Mouse (Mus musculus) kidney, embryonic 14.5 days (tissue): ENCODE results near the gene Nav2. TPM values are rescaled to one million over a fixed set of nuclear protein-coding genes. Genes with fewer than 3 reads are reported as not detected.

Source experiments
- ATAC-seq: fragments of 200-750 bp; cut with Nextera tagmentation; 2 replicates; pipeline ENCODE4 v1.8.0; 2017; ENCODE audit warnings: moderate number of reproducible peaks, mild to moderate bottlenecking, moderate TSS enrichment, moderate library complexity; ENCODE audit not compliant: low FRiP score, low TSS enrichment
- H3K27ac ChIP-seq: fragments of 300-500 bp; sonication (generic); 2 replicates; pipeline ENCODE4 v1.5.1; 2014; ENCODE audit warnings: low read depth, mild to moderate bottlenecking, low read length, moderate library complexity, mixed read lengths
- H3K27me3 ChIP-seq: fragments of 300-500 bp; sonication (generic); 2 replicates; pipeline ENCODE4 v1.6.1; 2014; ENCODE audit warnings: mild to moderate bottlenecking, low read length; ENCODE audit not compliant: control insufficient read depth, insufficient read depth
- H3K36me3 ChIP-seq: fragments of 300-500 bp; sonication (generic); 2 replicates; pipeline ENCODE4 v1.6.1; 2014; ENCODE audit warnings: low read length, mixed read lengths; ENCODE audit not compliant: control insufficient read depth, insufficient read depth
- H3K4me1 ChIP-seq: fragments of 300-500 bp; sonication (generic); 2 replicates; pipeline ENCODE4 v1.6.1; 2014; ENCODE audit warnings: low read length, mixed read lengths; ENCODE audit not compliant: control insufficient read depth, insufficient read depth
- H3K4me2 ChIP-seq: fragments of 300-500 bp; sonication (generic); replicated peaks from 2 replicates; pipeline ENCODE4 v1.6.1; 2014; ENCODE audit warnings: low read depth, mild to moderate bottlenecking, low read length
- H3K4me3 ChIP-seq: fragments of 300-500 bp; sonication (generic); 2 replicates; pipeline ENCODE4 v1.5.1; 2014; ENCODE audit warnings: mild to moderate bottlenecking, low read length
- H3K9ac ChIP-seq: fragments of 300-500 bp; sonication (generic); 2 replicates; pipeline ENCODE4 v1.6.1; 2014; ENCODE audit warnings: low read depth, mild to moderate bottlenecking, low read length, moderate library complexity
- H3K9me3 ChIP-seq: fragments of 300-500 bp; sonication (generic); 2 replicates; pipeline ENCODE4 v1.6.1; 2016; ENCODE audit warnings: low read length; ENCODE audit not compliant: control insufficient read depth
- WGBS: fragments of 180-500 bp; shearing (Covaris S2); extraction: QIAGEN DNeasy Blood & Tissue Kit; methylation state at CpG from one replicate; pipeline ENCODE4 v1.1.7; 2014; 5-methylcytosine and 5-hydroxymethylcytosine counted together
- polyA plus RNA-seq: library from polyadenylated mRNA; unstranded; fragments of >200 nt; fragmentation: Nextera tagmentation; extraction: Ambion mirVana; gene quantifications from 2 replicates; pipeline ENCODE4 v1.2.1, GENCODE M21; 2014

Nav2 gene
- polyA plus RNA-seq, 1 experiment from 2014 or later = 49.2 TPM

GRCm38 (mm10) chr7:49490814-49491213 lies 582.3 kb downstream of the Nav2 start:
- WGBS = 71% methylated on average over 10 of the region's 10 CpGs
- no peaks in the 10 kb centered on the region for H3K9me3 ChIP-seq
- no peak for ATAC-seq
- no peak overlapping the region for H3K4me3 ChIP-seq
- no peaks in the 10 kb centered on the region for H3K27me3 ChIP-seq
- peaks cover 36% of the 10 kb centered on the region for H3K4me1 ChIP-seq
- H3K27ac ChIP-seq = no peak overlapping the region
- H3K4me2 ChIP-seq = no peak overlapping the region
- H3K36me3 ChIP-seq = peaks cover 4% of the 10 kb centered on the region; the same call in 1 of the 2 replicates
- H3K9ac ChIP-seq = no peak overlapping the region

- H3K36me3 ChIP-seq = peaks cover 4% of the 10 kb centered on the region; the same call in 1 of the 2 replicates
- no peaks in the 10 kb centered on the region for H3K9me3 ChIP-seq
- H3K4me1 ChIP-seq = peaks cover 47% of the 10 kb centered on the region
- H3K27me3 ChIP-seq = no peaks in the 10 kb centered on the region
- no peak overlapping the region for H3K27ac ChIP-seq
- no peak overlapping the region for H3K4me2 ChIP-seq
- no peak overlapping the region for H3K4me3 ChIP-seq
- no peak overlapping the region for H3K9ac ChIP-seq
- ATAC-seq = no peak
These were observed 584.1 kb downstream of the Nav2 start for GRCm38 (mm10) chr7:49492622-49493021.

GRCm38 (mm10) chr7:49493210-49493609 lies 584.7 kb downstream of the Nav2 start:
- 92% methylated on average over 4 of the region's 4 CpGs for WGBS
- H3K27me3 ChIP-seq = no peaks in the 10 kb centered on the region
- H3K36me3 ChIP-seq = peaks cover 4% of the 10 kb centered on the region; the same call in 1 of the 2 replicates
- no peak for ATAC-seq
- H3K4me2 ChIP-seq = no peak overlapping the region
- no peak overlapping the region for H3K9ac ChIP-seq
- no peak overlapping the region for H3K27ac ChIP-seq
- H3K9me3 ChIP-seq = no peaks in the 10 kb centered on the region
- H3K4me1 ChIP-seq = peaks cover 41% of the 10 kb centered on the region
- no peak overlapping the region for H3K4me3 ChIP-seq

GRCm38 (mm10) chr7:49494654-49495053 lies 586.1 kb downstream of the Nav2 start:
- no peak overlapping the region for H3K9ac ChIP-seq
- WGBS = 79% methylated on average over 6 of the region's 6 CpGs
- ATAC-seq = no peak

GRCm38 (mm10) chr7:49496111-49496510 lies 587.6 kb downstream of the Nav2 start:
- 25% methylated on average over 11 of the region's 11 CpGs for WGBS
- no peak overlapping the region for H3K4me3 ChIP-seq
- no peaks in the 10 kb centered on the region for H3K9me3 ChIP-seq
- no peak overlapping the region for H3K9ac ChIP-seq
- peaks cover 4% of the 10 kb centered on the region; the same call in 1 of the 2 replicates for H3K36me3 ChIP-seq
- ATAC-seq = no peak
- H3K4me2 ChIP-seq = no peak overlapping the region
- peak overlapping the region; percentile 0; the same call in 1 of the 2 replicates for H3K27ac ChIP-seq
- H3K27me3 ChIP-seq = no peaks in the 10 kb centered on the region
- peaks cover 28% of the 10 kb centered on the region for H3K4me1 ChIP-seq

More at GRCm38 (mm10) chr7:49494654-49495053, 586.1 kb downstream of the Nav2 start:
- no peaks in the 10 kb centered on the region for H3K27me3 ChIP-seq
- no peak overlapping the region for H3K27ac ChIP-seq
- H3K4me3 ChIP-seq = no peak overlapping the region
- H3K4me1 ChIP-seq = peaks cover 28% of the 10 kb centered on the region
- peaks cover 4% of the 10 kb centered on the region; the same call in 1 of the 2 replicates for H3K36me3 ChIP-seq
- H3K9me3 ChIP-seq = no peaks in the 10 kb centered on the region
- no peak overlapping the region for H3K4me2 ChIP-seq

- H3K27ac ChIP-seq = peak overlapping the region; percentile 0
- H3K36me3 ChIP-seq = no peaks in the 10 kb centered on the region; the same call in 1 of the 2 replicates
- H3K4me1 ChIP-seq = peaks cover 28% of the 10 kb centered on the region
- peak overlapping the region; percentile 5; the same call in 1 of the 2 replicates for H3K4me3 ChIP-seq
- H3K4me2 ChIP-seq = peak overlapping the region; percentile 27
- peak; percentile 79 for ATAC-seq
- WGBS = 12% methylated on average over 13 of the region's 13 CpGs
- no peaks in the 10 kb centered on the region for H3K9me3 ChIP-seq
- H3K9ac ChIP-seq = peak overlapping the region; percentile 18; the same call in 1 of the 2 replicates
- H3K27me3 ChIP-seq = no peaks in the 10 kb centered on the region
These were observed 588.4 kb downstream of the Nav2 start for GRCm38 (mm10) chr7:49496766-49497425.

- 34% methylated on average over 4 of the region's 4 CpGs for WGBS
- no peaks in the 10 kb centered on the region for H3K27me3 ChIP-seq
- peaks cover 28% of the 10 kb centered on the region for H3K4me1 ChIP-seq
- no peak overlapping the region for H3K4me3 ChIP-seq
- H3K9me3 ChIP-seq = no peaks in the 10 kb centered on the region
- H3K4me2 ChIP-seq = peak overlapping the region; percentile 27; the same call in 1 of the 2 replicates
- no peak for ATAC-seq
- peak overlapping the region; percentile 18; the same call in 1 of the 2 replicates for H3K9ac ChIP-seq
- peak overlapping the region; percentile 0; the same call in 1 of the 2 replicates for H3K27ac ChIP-seq
- H3K36me3 ChIP-seq = no peaks in the 10 kb centered on the region; the same call in 1 of the 2 replicates
These were observed 588.9 kb downstream of the Nav2 start for GRCm38 (mm10) chr7:49497426-49497892.

GRCm38 (mm10) chr7:49499598-49499997 lies 591.1 kb downstream of the Nav2 start:
- ATAC-seq = peak; percentile 50
- no peak overlapping the region for H3K27ac ChIP-seq
- WGBS = 60% methylated on average over 6 of the region's 6 CpGs

GRCm38 (mm10) chr7:49500916-49501315 lies 592.4 kb downstream of the Nav2 start:
- H3K27me3 ChIP-seq = no peaks in the 10 kb centered on the region
- ATAC-seq = no peak
- no peak overlapping the region for H3K9ac ChIP-seq
- H3K9me3 ChIP-seq = no peaks in the 10 kb centered on the region
- peaks cover 35% of the 10 kb centered on the region for H3K4me1 ChIP-seq
- WGBS = 95% methylated on average over 5 of the region's 5 CpGs
- no peaks in the 10 kb centered on the region for H3K36me3 ChIP-seq
- no peak overlapping the region for H3K4me2 ChIP-seq
- no peak overlapping the region for H3K27ac ChIP-seq
- H3K4me3 ChIP-seq = no peak overlapping the region

More at GRCm38 (mm10) chr7:49499598-49499997, 591.1 kb downstream of the Nav2 start:
- H3K27me3 ChIP-seq = no peaks in the 10 kb centered on the region
- peaks cover 34% of the 10 kb centered on the region for H3K4me1 ChIP-seq
- H3K4me3 ChIP-seq = no peak overlapping the region
- no peaks in the 10 kb centered on the region for H3K36me3 ChIP-seq
- no peaks in the 10 kb centered on the region for H3K9me3 ChIP-seq
- no peak overlapping the region for H3K4me2 ChIP-seq
- no peak overlapping the region for H3K9ac ChIP-seq
